Mouse (Mus musculus) liver, embryonic 11.5 days (tissue): Measurements from ENCODE around the gene Rin3. TPM values are rescaled to one million over a fixed set of nuclear protein-coding genes. Genes with fewer than 3 reads are reported as not detected.

Experiments used
- ATAC-seq: fragments of 200-750 bp; cut with Nextera tagmentation; replicated peaks from 2 replicates; pipeline ENCODE4 v1.8.0; 2017; ENCODE audit warnings: moderate number of reproducible peaks, mild to moderate bottlenecking, moderate TSS enrichment, moderate library complexity; ENCODE audit not compliant: low FRiP score
- DNase-seq: peaks from one replicate; pipeline ENCODE4 v3.0.0-alpha.2; 2017; ENCODE audit warnings: low spot score
- H3K27ac ChIP-seq: fragments of 300-500 bp; sonication (generic); 2 replicates; pipeline ENCODE4 v1.5.1; 2014; ENCODE audit warnings: mild to moderate bottlenecking, low read depth, low read length, control low read depth
- H3K27me3 ChIP-seq: fragments of 300-500 bp; sonication (generic); replicated peaks from 2 replicates; pipeline ENCODE4 v1.6.1; 2014; ENCODE audit warnings: low read length, mixed read lengths; ENCODE audit not compliant: control insufficient read depth, insufficient read depth
- H3K36me3 ChIP-seq: fragments of 300-500 bp; sonication (generic); 2 replicates; pipeline ENCODE4 v1.6.1; 2014; ENCODE audit warnings: mild to moderate bottlenecking, low read length, moderate library complexity, mixed read lengths; ENCODE audit not compliant: control insufficient read depth, insufficient read depth
- H3K4me1 ChIP-seq: fragments of 300-500 bp; sonication (generic); replicated peaks from 2 replicates; pipeline ENCODE4 v1.6.1; 2014; ENCODE audit warnings: low read length, mixed read lengths; ENCODE audit not compliant: control insufficient read depth, insufficient read depth
- H3K4me2 ChIP-seq: fragments of 300-500 bp; sonication (generic); 2 replicates; pipeline ENCODE4 v1.6.1; 2014; ENCODE audit warnings: mild to moderate bottlenecking, control low read depth, moderate library complexity
- H3K4me3 ChIP-seq: fragments of 300-500 bp; sonication (generic); 2 replicates; pipeline ENCODE4 v1.5.1; 2014; ENCODE audit warnings: low read depth, low read length, control low read depth
- H3K9ac ChIP-seq: fragments of 300-500 bp; sonication (generic); 2 replicates; pipeline ENCODE4 v1.6.1; 2014; ENCODE audit warnings: low read depth, low read length, control low read depth
- H3K9me3 ChIP-seq: fragments of 300-500 bp; sonication (generic); 2 replicates; pipeline ENCODE4 v1.6.1; 2016; ENCODE audit warnings: low read length, inconsistent platforms, mixed read lengths; ENCODE audit not compliant: control insufficient read depth
- WGBS: fragments of 180-500 bp; shearing (Covaris S2); extraction: QIAGEN DNeasy Blood & Tissue Kit; methylation state at CpG from one replicate; pipeline ENCODE4 v1.1.7; 2014; 5-methylcytosine and 5-hydroxymethylcytosine counted together
- polyA plus RNA-seq: library from polyadenylated mRNA; unstranded; fragments of >200 nt; fragmentation: Nextera tagmentation; extraction: Ambion mirVana; gene quantifications from 2 replicates; pipeline ENCODE4 v1.2.1, GENCODE M21; 2014

Gene Rin3
- polyA plus RNA-seq, 1 experiment from 2014 or later = 12.9 TPM

DNA sequence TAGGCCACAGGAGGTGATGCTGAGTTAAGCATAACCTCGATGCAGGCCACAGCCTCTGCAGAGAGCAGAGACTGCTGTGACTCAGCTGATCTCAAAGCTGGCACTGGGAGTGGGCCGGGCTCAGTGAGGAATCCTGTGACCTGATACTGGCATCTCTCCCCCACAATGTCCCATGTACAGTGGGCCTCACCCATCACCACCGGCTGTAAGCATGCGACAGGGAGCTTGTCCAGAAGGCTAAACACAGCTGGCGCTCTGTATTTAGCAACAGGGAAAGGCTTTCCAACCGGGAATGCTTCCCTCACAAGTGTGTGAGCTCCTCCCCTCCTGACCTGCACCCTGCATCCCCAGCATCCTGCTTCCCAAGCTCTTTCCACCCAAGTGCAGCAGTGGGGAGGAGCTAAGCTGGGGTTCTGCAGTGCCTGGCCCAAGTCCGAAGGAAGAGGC, 133.6 kb downstream of the Rin3 start:
- no peak overlapping the region for H3K9ac ChIP-seq
- H3K27ac ChIP-seq = no peak overlapping the region
- H3K4me3 ChIP-seq = no peak overlapping the region
- no peaks in the 10 kb centered on the region for H3K9me3 ChIP-seq
- H3K4me1 ChIP-seq = peaks cover 12% of the 10 kb centered on the region
- 65% methylated on average over 7 of the region's 7 CpGs for WGBS
- no peaks in the 10 kb centered on the region for H3K36me3 ChIP-seq
- ATAC-seq = no peak
- DNase-seq = no peak
- H3K4me2 ChIP-seq = no peak overlapping the region
- H3K27me3 ChIP-seq = no peaks in the 10 kb centered on the region

DNA sequence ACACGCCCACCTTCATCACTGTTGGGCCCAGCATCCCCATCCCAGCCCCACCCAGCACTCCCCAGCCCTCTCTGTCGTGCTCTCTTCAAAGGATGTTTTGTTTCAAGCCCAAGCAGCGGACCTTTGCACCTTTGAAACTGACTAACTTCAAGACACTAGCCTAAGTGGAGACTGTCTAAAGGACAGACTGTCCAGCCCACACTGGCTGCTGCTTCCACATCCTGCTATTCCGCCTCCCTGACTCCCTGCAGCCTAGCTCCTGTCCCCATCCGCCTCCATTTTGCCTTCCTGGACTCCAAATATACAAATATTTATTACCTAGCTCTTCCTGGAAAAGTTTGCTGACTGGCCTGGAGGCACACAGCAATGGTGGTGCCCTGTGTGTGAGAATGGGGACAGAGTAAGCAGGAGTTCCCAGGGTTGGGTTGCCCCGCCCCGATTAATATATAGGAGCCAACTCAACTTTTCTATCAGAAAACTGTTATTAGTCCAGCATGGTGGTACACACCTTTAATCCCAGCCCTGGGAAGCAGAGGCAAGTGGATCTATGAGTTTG, 134.2 kb downstream of the Rin3 start:
- Histone ChIP-seq H3K36me3 (no peaks in the 10 kb centered on the region), H3K4me3 (no peak overlapping the region), H3K4me2 (no peak overlapping the region), H3K27ac (no peak overlapping the region), H3K9ac (no peak overlapping the region), H3K4me1 (peaks cover 12% of the 10 kb centered on the region), H3K27me3 (no peaks in the 10 kb centered on the region), H3K9me3 (no peaks in the 10 kb centered on the region)
- ATAC-seq (no peak), DNase-seq (no peak)
- 79% methylated on average over 7 of the region's 7 CpGs for WGBS

DNA sequence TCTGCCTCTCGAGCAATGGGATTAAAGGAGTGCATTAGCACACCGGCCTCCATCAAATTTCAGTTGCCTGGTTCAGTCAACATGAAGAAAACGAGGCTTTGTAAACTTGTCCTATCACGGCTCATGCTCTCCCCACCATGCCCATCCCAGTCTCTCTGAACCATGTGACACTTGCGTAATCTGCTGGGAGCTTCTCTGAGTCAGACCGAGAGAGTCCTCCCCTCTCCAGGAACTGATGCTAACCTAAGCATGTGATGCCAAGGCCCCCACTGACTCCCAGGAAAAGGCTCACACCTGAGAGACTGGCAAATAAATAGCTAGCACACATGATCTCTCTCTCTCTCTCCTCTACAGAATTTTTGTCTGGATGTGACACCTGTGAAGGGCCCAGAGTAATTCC, 134.9 kb downstream of the Rin3 start:
- Histone ChIP-seq H3K4me2 (no peak overlapping the region), H3K27ac (no peak overlapping the region), H3K4me3 (no peak overlapping the region), H3K4me1 (peaks cover 12% of the 10 kb centered on the region), H3K36me3 (no peaks in the 10 kb centered on the region), H3K9ac (no peak overlapping the region), H3K9me3 (no peaks in the 10 kb centered on the region), H3K27me3 (no peaks in the 10 kb centered on the region)
- 77% methylated on average over 6 of the region's 6 CpGs for WGBS
- no peak for ATAC-seq
- DNase-seq = no peak

DNA sequence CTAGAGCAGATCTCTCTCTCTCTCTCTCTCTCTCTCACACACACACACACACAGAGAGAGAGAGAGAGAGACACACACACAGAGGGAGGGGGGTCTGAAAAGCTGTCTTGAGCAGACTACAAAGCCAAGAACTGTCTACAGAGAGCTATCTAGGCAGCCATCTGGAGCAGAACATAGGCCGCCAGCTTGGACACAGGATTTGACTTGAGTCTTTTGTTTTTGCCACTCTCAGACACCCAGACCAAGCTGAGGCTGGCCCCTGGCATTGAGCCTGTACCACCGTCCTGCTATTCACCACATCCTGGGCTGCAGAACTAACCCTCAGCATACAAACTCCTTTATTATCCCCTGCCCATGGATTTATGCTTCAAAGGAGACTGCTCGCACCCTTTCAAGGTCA, 136.7 kb downstream of the Rin3 start:
- Histone ChIP-seq H3K4me2 (no peak overlapping the region), H3K27ac (no peak overlapping the region), H3K4me1 (peaks cover 12% of the 10 kb centered on the region), H3K4me3 (no peak overlapping the region), H3K27me3 (no peaks in the 10 kb centered on the region), H3K9ac (no peak overlapping the region), H3K36me3 (no peaks in the 10 kb centered on the region), H3K9me3 (no peaks in the 10 kb centered on the region)
- ATAC-seq (no peak; the same call in 1 of the 2 replicates), DNase-seq (no peak)
- WGBS = 53% methylated on average over 3 of the region's 3 CpGs

DNA sequence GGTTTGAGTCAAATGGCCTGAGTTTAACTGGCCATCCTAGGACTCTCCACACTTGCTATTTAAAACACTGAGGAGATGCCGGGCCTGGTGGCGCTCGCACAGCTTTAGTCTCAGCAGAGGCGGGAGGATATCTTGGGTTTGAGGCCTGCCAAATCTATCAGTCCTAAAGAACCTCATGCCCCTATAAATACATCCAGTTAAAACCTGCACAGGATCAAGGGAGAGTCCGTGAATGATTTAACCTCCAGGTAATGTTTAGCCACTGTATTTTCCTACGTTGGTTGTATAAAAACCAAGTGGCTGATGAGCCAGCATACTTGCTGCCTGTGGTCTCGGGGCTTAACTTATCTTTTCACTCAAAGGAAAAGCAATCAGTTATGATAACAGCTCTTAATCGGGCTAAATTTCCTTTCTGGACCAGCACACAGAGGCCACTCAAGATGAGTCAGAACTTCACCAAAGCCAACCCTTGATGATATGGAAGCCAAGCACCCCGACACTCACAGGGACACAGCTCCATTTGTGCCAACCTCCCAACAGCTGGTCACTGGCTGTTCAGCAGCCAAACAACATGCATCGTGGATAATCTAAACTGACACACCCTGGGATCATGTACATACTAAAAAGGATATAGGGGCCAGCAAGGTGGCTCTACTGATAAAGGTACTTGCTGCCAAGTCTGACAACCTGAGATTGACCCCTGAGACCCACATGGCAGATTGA, 137.5 kb downstream of the Rin3 start:
- Histone ChIP-seq H3K9ac (no peak overlapping the region), H3K27ac (no peak overlapping the region), H3K9me3 (no peaks in the 10 kb centered on the region), H3K36me3 (no peaks in the 10 kb centered on the region), H3K27me3 (no peaks in the 10 kb centered on the region), H3K4me1 (peaks cover 12% of the 10 kb centered on the region), H3K4me3 (no peak overlapping the region), H3K4me2 (0 out of 2 replicates have a peak overlapping the region, but pooled peaks have one; percentile 2)
- ATAC-seq = peak; percentile 78
- no peak for DNase-seq
- 51% methylated on average over 10 of the region's 10 CpGs for WGBS

DNA sequence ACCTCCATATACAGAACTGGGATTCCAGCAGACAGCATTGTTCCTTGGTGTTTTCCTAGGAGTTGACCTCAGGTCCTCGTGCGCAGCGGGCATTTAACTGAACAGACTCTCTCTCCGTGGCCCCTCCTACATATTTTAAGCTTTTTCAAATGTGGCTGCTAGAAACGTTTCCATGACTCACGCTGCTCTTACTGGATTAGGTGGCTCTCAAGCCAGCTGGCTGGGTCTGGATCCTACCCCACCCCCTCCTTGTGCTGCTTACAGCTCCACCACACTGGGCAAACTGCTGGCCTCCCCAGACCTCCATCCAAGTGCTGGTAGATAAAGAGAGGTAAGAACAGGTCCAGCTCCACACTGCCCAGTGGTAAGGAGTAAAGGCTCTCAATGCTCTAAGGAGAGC, 139.2 kb downstream of the Rin3 start:
- Histone ChIP-seq H3K27ac (no peak overlapping the region), H3K36me3 (no peaks in the 10 kb centered on the region), H3K9ac (no peak overlapping the region), H3K4me1 (peaks cover 14% of the 10 kb centered on the region), H3K9me3 (no peaks in the 10 kb centered on the region), H3K27me3 (no peaks in the 10 kb centered on the region), H3K4me2 (no peak overlapping the region), H3K4me3 (no peak overlapping the region)
- ATAC-seq (no peak), DNase-seq (no peak)
- 74% methylated on average over 6 of the region's 6 CpGs for WGBS

DNA sequence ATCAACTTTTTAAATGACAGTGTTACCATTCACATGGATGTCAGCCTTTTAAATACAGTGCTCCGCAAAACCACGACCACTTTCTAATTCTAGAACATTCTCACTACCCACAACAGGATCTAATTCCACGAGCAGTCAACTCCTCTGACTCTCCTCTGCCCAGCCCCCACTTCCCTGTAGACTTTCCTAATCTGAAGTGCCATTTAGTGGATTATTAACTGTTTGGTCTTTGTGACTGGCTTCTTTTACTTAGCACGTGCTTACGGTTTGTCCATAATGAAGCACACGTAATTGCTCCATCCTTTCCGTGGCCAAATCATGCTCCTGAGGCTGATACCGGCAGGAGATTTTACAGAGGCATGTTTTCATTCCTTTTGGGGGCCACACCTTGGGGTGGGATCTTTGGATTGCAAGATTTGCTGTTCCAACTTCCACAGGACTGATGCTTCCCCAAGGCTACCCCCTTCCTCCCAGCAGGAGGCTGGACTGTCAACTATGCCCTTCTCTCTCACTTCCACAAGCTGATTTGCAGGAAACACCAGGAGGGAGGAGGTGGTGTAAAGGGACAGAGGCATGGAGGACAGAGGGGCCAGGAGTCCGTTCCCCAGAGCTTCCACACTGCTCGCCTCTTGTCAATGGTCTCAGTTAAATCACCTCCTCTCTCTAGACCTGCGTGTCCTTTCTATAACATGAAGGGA, 139.9 kb downstream of the Rin3 start:
- Histone ChIP-seq H3K27me3 (no peaks in the 10 kb centered on the region), H3K4me2 (no peak overlapping the region), H3K4me3 (no peak overlapping the region), H3K27ac (no peak overlapping the region), H3K9me3 (no peaks in the 10 kb centered on the region), H3K4me1 (peaks cover 14% of the 10 kb centered on the region), H3K36me3 (no peaks in the 10 kb centered on the region), H3K9ac (no peak overlapping the region)
- 80% methylated on average over 11 of the region's 11 CpGs for WGBS
- DNase-seq = no peak
- no peak for ATAC-seq

DNA sequence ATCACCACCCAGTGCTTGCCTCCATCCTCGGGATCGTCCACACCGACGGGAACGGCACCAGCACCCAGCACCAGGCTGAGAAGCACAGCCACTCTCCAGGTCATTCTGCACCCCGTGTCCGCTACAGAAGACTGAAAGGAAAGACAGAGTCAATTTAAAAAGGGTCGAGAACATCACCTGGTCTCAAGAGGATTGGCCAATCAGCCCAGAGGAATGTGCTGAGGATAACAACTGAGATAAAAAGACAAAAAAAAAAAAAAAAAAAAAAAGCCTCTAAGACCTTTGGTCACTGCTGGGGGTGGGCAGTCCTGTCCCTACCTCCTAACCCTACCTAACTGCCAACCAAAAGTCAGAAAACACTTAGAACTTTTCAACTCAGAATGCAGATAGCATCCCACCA, 140.8 kb downstream of the Rin3 start:
- no peaks in the 10 kb centered on the region for H3K36me3 ChIP-seq
- no peak overlapping the region for H3K9ac ChIP-seq
- H3K9me3 ChIP-seq = no peaks in the 10 kb centered on the region
- ATAC-seq (no peak), DNase-seq (no peak)
- H3K27ac ChIP-seq = no peak overlapping the region
- peaks cover 14% of the 10 kb centered on the region for H3K4me1 ChIP-seq
- H3K4me2 ChIP-seq = no peak overlapping the region
- 85% methylated on average over 8 of the region's 8 CpGs for WGBS
- no peak overlapping the region for H3K4me3 ChIP-seq
- H3K27me3 ChIP-seq = no peaks in the 10 kb centered on the region
